Mouse (Mus musculus) forebrain, embryonic 16.5 days (tissue): Measurements from ENCODE around the gene Dgkb. TPM values are rescaled to one million over a fixed set of nuclear protein-coding genes. Genes with fewer than 3 reads are reported as not detected.

Source experiments
- ATAC-seq: fragments of 200-750 bp; cut with Nextera tagmentation; 2 replicates; pipeline ENCODE4 v1.8.0; 2017; ENCODE audit warnings: mild to moderate bottlenecking, moderate library complexity
- H3K27ac ChIP-seq: fragments of 300-500 bp; sonication (generic); 2 replicates; pipeline ENCODE4 v1.5.1; 2014; ENCODE audit warnings: low read length, control low read depth
- H3K27me3 ChIP-seq: fragments of 300-500 bp; sonication (generic); replicated peaks from 2 replicates; pipeline ENCODE4 v1.6.1; 2014; ENCODE audit warnings: low read length; ENCODE audit not compliant: control insufficient read depth, insufficient read depth
- H3K36me3 ChIP-seq: fragments of 300-500 bp; sonication (generic); 2 replicates; pipeline ENCODE4 v1.6.1; 2014; ENCODE audit not compliant: control insufficient read depth, insufficient read depth
- H3K4me1 ChIP-seq: fragments of 300-500 bp; sonication (generic); replicated peaks from 2 replicates; pipeline ENCODE4 v1.6.1; 2014; ENCODE audit warnings: low read length; ENCODE audit not compliant: control insufficient read depth, insufficient read depth
- H3K4me2 ChIP-seq: fragments of 300-500 bp; sonication (generic); 2 replicates; pipeline ENCODE4 v1.6.1; 2014; ENCODE audit warnings: mild to moderate bottlenecking, low read length, control low read depth
- H3K4me3 ChIP-seq: fragments of 300-500 bp; sonication (generic); replicated peaks from 2 replicates; pipeline ENCODE4 v1.5.1; 2014; ENCODE audit warnings: mild to moderate bottlenecking, low read length, control low read depth
- H3K9ac ChIP-seq: fragments of 300-500 bp; sonication (generic); replicated peaks from 2 replicates; pipeline ENCODE4 v1.6.1; 2014; ENCODE audit warnings: low read depth, low read length, control low read depth
- H3K9me3 ChIP-seq: fragments of 300-500 bp; sonication (generic); 2 replicates; pipeline ENCODE4 v1.6.1; 2016; ENCODE audit warnings: low read length; ENCODE audit not compliant: control insufficient read depth
- WGBS: fragments of 180-500 bp; shearing (Covaris S2); extraction: QIAGEN DNeasy Blood & Tissue Kit; methylation state at CpG from one replicate; pipeline ENCODE4 v1.1.7; 2014; 5-methylcytosine and 5-hydroxymethylcytosine counted together
- polyA plus RNA-seq: library from polyadenylated mRNA; unstranded; fragments of >200 nt; fragmentation: Nextera tagmentation; extraction: Ambion mirVana; gene quantifications from 2 replicates; pipeline ENCODE4 v1.2.1, GENCODE M21; 2015

The Dgkb gene
- polyA plus RNA-seq, 1 experiment from 2014 or later, result 6.4 TPM

DNA sequence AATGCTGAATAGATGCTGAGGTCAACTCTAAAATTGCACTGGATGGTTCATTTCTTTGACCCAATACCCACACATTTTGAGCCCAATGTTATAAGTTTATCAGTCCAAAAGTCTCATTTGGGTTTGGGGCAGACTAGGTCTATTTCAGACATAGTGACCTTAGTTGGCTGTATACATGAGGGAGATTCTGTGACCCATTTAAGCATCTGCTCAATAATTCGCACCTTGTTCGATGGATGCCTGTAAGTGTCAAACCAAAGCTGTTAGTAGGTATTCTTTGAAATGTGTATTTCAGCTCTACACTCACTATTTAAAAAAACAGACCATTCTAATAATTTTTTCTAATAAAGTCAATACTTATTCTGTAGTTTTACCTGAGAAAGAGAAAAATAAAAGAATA is 776.1 kb downstream of the Dgkb start:
- no peaks in the 10 kb centered on the region for H3K36me3 ChIP-seq
- peaks cover 8% of the 10 kb centered on the region for H3K4me1 ChIP-seq
- no peaks in the 10 kb centered on the region for H3K9me3 ChIP-seq
- 61% methylated on average over 2 of the region's 2 CpGs for WGBS
- H3K4me3 ChIP-seq, result no peak overlapping the region
- no peak for ATAC-seq
- H3K4me2 ChIP-seq, result no peak overlapping the region
- no peaks in the 10 kb centered on the region for H3K27me3 ChIP-seq
- no peak overlapping the region for H3K27ac ChIP-seq
- H3K9ac ChIP-seq, result no peak overlapping the region

DNA sequence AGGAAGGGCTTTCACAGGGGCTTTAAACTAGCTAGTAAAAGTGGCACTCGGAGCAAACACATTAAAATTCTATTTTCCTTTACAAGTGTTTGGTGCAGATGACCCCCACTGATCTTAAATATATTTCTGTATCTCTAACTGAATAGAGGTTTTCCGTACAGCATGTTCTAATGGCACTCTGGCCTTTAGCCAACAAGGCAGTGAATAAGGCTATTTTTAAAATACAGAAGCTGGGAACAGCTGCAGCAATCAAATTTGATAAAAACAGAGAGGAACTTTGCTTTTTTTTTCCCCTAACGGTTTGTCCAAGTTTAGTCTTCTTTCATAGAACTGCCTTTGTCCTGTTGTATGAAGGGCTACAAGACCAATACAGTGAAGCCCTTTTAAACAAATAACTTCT is 776.5 kb downstream of the Dgkb start:
- Histone ChIP-seq H3K4me2 (no peak overlapping the region), H3K9ac (no peak overlapping the region), H3K9me3 (no peaks in the 10 kb centered on the region), H3K4me3 (no peak overlapping the region), H3K4me1 (peaks cover 8% of the 10 kb centered on the region), H3K27me3 (no peaks in the 10 kb centered on the region), H3K27ac (no peak overlapping the region), H3K36me3 (no peaks in the 10 kb centered on the region)
- 7% methylated on average over 3 of the region's 3 CpGs for WGBS
- ATAC-seq, result no peak

DNA sequence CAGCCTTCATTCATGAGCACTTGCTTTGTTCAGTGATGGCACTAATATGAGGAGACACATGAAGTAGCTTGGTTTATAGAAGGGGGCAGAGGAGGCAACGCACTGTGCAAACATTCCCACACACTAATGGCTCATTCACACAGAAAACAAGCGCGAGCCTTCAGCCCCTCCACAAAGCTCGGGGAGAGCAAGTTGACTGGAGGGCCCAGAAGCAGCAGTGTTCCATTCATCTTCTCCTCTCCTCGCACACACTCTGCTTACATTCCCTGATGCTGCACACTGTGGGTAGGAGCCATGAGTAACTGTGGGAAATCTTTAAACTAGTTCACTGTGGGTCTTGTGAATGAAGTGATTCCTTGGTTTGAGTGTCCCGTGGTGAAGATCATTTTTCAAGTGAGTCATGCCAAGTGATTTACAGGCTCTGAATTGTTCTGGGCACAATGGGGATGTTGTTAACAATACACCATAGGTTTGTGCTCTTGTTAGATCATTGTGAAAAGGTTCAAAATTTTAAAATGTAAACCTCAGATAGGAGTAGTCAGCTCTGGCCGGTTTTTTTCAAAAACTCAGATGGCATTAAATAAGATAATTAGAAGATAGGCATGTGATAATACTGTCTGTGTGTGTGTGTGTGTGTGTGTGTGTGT is 779.0 kb downstream of the Dgkb start:
- H3K9me3 ChIP-seq, result no peaks in the 10 kb centered on the region
- H3K36me3 ChIP-seq, result no peaks in the 10 kb centered on the region
- no peak overlapping the region for H3K27ac ChIP-seq
- H3K9ac ChIP-seq, result no peak overlapping the region
- no peak overlapping the region for H3K4me2 ChIP-seq
- 8% methylated on average over 7 of the region's 7 CpGs for WGBS
- H3K4me1 ChIP-seq, result peaks cover 8% of the 10 kb centered on the region
- peak; percentile 67 for ATAC-seq
- no peaks in the 10 kb centered on the region for H3K27me3 ChIP-seq
- no peak overlapping the region for H3K4me3 ChIP-seq

DNA sequence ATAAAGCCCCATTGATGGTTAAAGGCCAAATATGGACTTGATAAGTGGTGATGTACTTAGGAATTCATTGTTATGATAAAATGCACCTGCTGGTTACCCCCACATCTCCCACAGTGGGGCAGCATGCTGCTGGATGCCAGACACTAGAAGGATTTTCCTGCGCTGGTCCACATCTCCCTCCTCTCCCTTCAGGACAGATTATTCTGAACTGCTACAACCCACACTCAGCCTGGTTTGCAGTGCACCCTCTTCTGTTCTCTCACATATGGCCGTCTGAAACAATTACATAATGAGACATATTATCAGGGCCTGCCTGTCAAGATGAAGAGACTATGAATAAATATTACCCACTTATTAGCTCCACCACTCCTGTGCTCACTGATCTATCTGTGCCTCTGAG is 780.6 kb downstream of the Dgkb start:
- H3K36me3 ChIP-seq, result no peaks in the 10 kb centered on the region
- H3K4me2 ChIP-seq, result no peak overlapping the region
- H3K27me3 ChIP-seq, result no peaks in the 10 kb centered on the region
- 23% methylated on average over 2 of the region's 2 CpGs for WGBS
- H3K9ac ChIP-seq, result no peak overlapping the region
- peak; percentile 72 for ATAC-seq
- H3K4me3 ChIP-seq, result no peak overlapping the region
- no peaks in the 10 kb centered on the region for H3K9me3 ChIP-seq
- H3K27ac ChIP-seq, result no peak overlapping the region
- H3K4me1 ChIP-seq, result peaks cover 8% of the 10 kb centered on the region

DNA sequence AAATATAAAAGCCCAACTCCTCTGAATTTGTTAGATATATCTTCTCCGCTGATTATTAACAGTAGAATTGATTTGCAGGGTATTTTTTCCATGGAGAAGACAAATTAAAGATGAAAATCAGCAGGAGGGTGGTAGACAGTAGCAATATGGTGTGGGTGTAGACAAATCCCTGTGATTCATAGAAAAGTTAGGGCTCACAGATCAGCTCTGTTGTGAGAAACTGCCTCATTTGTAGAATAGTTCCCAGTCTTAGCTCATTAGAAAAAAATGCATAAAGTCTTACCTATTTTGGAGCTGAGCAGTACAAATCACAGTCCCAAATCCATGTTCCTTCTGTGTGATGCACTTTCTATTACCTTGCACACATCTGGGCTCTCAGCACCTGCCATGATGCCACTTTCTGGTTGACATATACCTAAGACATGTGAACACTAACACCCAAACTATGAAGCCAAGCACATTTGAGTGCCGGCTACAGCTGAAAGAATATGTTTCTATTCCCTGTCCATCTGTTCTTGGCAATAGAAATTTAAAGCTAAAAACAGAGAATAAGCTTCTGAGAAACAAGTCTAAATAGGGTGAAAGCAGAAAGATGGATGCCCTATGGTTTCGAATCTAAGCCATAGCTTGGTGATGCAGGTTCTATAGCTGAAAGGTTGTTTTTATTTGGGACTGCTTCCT is 782.8 kb downstream of the Dgkb start:
- Histone ChIP-seq H3K27me3 (no peaks in the 10 kb centered on the region), H3K9me3 (no peaks in the 10 kb centered on the region), H3K4me3 (no peak overlapping the region), H3K4me2 (no peak overlapping the region), H3K36me3 (no peaks in the 10 kb centered on the region), H3K27ac (no peak overlapping the region), H3K4me1 (peaks cover 6% of the 10 kb centered on the region), H3K9ac (no peak overlapping the region)
- no peak for ATAC-seq
- 79% methylated on average over 3 of the region's 3 CpGs for WGBS

DNA sequence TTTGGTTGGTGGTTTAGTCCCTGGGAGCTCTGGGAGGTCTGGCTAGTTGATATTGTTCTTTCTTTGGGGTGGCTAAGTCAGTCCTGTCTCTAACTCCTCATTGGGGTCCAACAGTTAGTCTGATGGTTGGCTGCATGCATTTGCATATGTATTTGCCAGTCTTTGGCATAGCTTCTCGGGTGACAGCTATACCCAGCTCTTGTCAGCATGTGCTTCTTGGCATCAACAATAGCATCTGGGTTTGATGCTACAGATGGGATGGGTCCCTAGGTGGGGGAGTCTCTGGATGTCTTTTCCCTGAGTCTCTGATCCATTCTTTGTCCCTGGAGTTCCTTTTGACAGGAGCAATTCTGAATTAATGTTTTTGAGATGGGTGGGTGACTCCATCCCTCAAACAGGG is 790.6 kb downstream of the Dgkb start:
- no peaks in the 10 kb centered on the region for H3K36me3 ChIP-seq
- WGBS, result 65% methylated on average over 1 of the region's 1 CpGs
- peak; percentile 68 for ATAC-seq

DNA sequence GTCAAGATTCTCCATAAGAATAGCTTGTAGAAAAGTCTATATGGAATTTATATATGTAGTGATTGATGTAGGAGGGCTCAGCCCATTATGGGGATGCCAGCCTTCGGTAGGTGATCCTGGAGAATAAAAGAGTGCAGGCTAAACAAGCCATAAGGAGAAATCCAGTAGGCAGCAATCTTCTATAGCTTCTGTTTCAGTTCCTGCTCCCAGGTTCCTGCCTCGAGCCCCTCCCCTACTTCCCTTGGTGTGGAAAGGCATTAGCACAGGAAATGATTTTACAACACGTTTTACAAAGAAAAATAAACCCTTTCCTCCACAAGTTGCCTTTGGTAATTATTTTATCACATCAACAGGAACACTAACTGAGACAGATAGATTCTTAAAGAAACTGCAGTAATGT is 850.7 kb downstream of the Dgkb start:
- Histone ChIP-seq H3K9ac (no peak overlapping the region), H3K27ac (no peak overlapping the region), H3K27me3 (no peaks in the 10 kb centered on the region), H3K36me3 (no peaks in the 10 kb centered on the region), H3K9me3 (no peaks in the 10 kb centered on the region), H3K4me3 (no peak overlapping the region), H3K4me2 (no peak overlapping the region), H3K4me1 (no peaks in the 10 kb centered on the region)
- 68% methylated on average over 3 of the region's 3 CpGs for whole genome bisulfite sequencing
- no peak for ATAC-seq

More for the DNA sequence above, 790.6 kb downstream of the Dgkb start:
- Histone ChIP-seq H3K27me3 (no peaks in the 10 kb centered on the region), H3K9me3 (no peaks in the 10 kb centered on the region), H3K4me1 (no peaks in the 10 kb centered on the region), H3K4me3 (no peak overlapping the region), H3K9ac (no peak overlapping the region), H3K4me2 (no peak overlapping the region), H3K27ac (no peak overlapping the region)
